Mouse (Mus musculus) brain, embryonic 14.5 days (tissue): ENCODE data around the gene Tub.

Experiments
- CTCF ChIP-seq: fragments of 200-500 bp; IDR thresholded peaks from 2 replicates; pipeline ENCODE4 v1.5.1; 2012; ENCODE audit warnings: inconsistent platforms, mild to moderate bottlenecking, moderate library complexity, borderline replicate concordance; ENCODE audit not compliant: insufficient read depth, insufficient read length; ENCODE audit errors: extremely low read depth
- POLR2A ChIP-seq: fragments of 200-500 bp; IDR thresholded peaks from 2 replicates; pipeline ENCODE4 v1.6.1; 2012; ENCODE audit warnings: mild to moderate bottlenecking, inconsistent platforms, borderline replicate concordance; ENCODE audit not compliant: poor library complexity, insufficient read depth, insufficient read length, severe bottlenecking; ENCODE audit errors: extremely low read depth

GRCm38 (mm10) chr7:109072326-109072725, 122.2 kb downstream of the Tub start:
- TF ChIP-seq CTCF (no peak), POLR2A (no peak)
